Mouse (Mus musculus) thymus, adult 2 months (tissue): Measurements from ENCODE around the gene Dusp6. TPM values are rescaled to one million over a fixed set of nuclear protein-coding genes. Genes with fewer than 3 reads are reported as not detected.

Experiments
- DNase-seq: peaks from one replicate; pipeline ENCODE4 v3.0.0; 2021
- H3K27ac ChIP-seq: fragments of 200-500 bp; 2 replicates; pipeline ENCODE4 v1.5.1; 2012; ENCODE audit warnings: low read length, control low read depth; ENCODE audit not compliant: control insufficient read depth, insufficient read depth
- H3K27me3 ChIP-seq: fragments of 200-500 bp; 2 replicates; pipeline ENCODE4 v1.6.1; 2012; ENCODE audit warnings: mild to moderate bottlenecking, low read length, moderate library complexity, mixed read lengths; ENCODE audit not compliant: control insufficient read depth, insufficient read depth
- H3K36me3 ChIP-seq: fragments of 200-500 bp; 2 replicates; pipeline ENCODE4 v1.6.1; 2012; ENCODE audit warnings: mild to moderate bottlenecking, low read length, moderate library complexity; ENCODE audit not compliant: control insufficient read depth, insufficient read depth
- H3K4me1 ChIP-seq: fragments of 200-500 bp; replicated peaks from 2 replicates; pipeline ENCODE4 v1.6.1; 2012; ENCODE audit warnings: low read length; ENCODE audit not compliant: control insufficient read depth, insufficient read depth
- H3K4me3 ChIP-seq: fragments of 200-500 bp; 2 replicates; pipeline ENCODE4 v1.5.1; 2012; ENCODE audit warnings: mild to moderate bottlenecking, low read length, control low read depth, moderate library complexity; ENCODE audit not compliant: control insufficient read depth, insufficient read depth
- CTCF ChIP-seq: fragments of 200-500 bp; IDR thresholded peaks from 2 replicates; pipeline ENCODE4 v1.5.1; 2012; ENCODE audit warnings: mild to moderate bottlenecking, control low read depth, low read length, moderate library complexity, borderline replicate concordance; ENCODE audit not compliant: control insufficient read depth, poor library complexity, insufficient read depth; ENCODE audit errors: extremely low read depth
- POLR2A ChIP-seq: fragments of 200-500 bp; IDR thresholded peaks from 2 replicates; pipeline ENCODE4 v1.6.1; 2012; ENCODE audit warnings: mild to moderate bottlenecking, low read length, control low read depth, moderate library complexity; ENCODE audit not compliant: control insufficient read depth, poor library complexity, insufficient read depth; ENCODE audit errors: extremely low read depth
- WGBS: fragments of 180-500 bp; shearing (Covaris S2); methylation state at CpG from one replicate; pipeline ENCODE4 v1.1.7; 2018; 5-methylcytosine and 5-hydroxymethylcytosine counted together
- polyA plus RNA-seq: library from polyadenylated mRNA; depleted of rRNA; stranded (reverse); fragments of >200 nt; gene quantifications from 2 replicates; pipeline ENCODE4 v1.2.3, GENCODE M21; 2012

Gene Dusp6
- polyA plus RNA-seq, 1 experiment: 43.9 TPM

- Histone ChIP-seq H3K36me3 (no peaks in the 10 kb centered on the region), H3K4me3 (peak overlapping the region; percentile 30), H3K27me3 (no peaks in the 10 kb centered on the region), H3K27ac (peak overlapping the region; percentile 27; the same call in 1 of the 2 replicates), H3K4me1 (peaks cover 25% of the 10 kb centered on the region)
- WGBS: 51% methylated on average over 14 of the region's 14 CpGs
- peak; percentile 14 for DNase-seq
- TF ChIP-seq POLR2A (no peak), CTCF (no peak)
These were observed 3.0 kb downstream of the Dusp6 start for GRCm38 (mm10) chr10:99266025-99266424.

- Histone ChIP-seq H3K36me3 (no peaks in the 10 kb centered on the region), H3K4me3 (no peak overlapping the region), H3K27ac (no peak overlapping the region), H3K4me1 (peaks cover 25% of the 10 kb centered on the region), H3K27me3 (no peaks in the 10 kb centered on the region)
- WGBS: 96% methylated on average over 1 of the region's 1 CpGs
- no peak for TF ChIP-seq POLR2A
- no peak for TF ChIP-seq CTCF
- no peak for DNase-seq
These were observed 4.6 kb downstream of the Dusp6 start for GRCm38 (mm10) chr10:99267621-99268020.

DNA sequence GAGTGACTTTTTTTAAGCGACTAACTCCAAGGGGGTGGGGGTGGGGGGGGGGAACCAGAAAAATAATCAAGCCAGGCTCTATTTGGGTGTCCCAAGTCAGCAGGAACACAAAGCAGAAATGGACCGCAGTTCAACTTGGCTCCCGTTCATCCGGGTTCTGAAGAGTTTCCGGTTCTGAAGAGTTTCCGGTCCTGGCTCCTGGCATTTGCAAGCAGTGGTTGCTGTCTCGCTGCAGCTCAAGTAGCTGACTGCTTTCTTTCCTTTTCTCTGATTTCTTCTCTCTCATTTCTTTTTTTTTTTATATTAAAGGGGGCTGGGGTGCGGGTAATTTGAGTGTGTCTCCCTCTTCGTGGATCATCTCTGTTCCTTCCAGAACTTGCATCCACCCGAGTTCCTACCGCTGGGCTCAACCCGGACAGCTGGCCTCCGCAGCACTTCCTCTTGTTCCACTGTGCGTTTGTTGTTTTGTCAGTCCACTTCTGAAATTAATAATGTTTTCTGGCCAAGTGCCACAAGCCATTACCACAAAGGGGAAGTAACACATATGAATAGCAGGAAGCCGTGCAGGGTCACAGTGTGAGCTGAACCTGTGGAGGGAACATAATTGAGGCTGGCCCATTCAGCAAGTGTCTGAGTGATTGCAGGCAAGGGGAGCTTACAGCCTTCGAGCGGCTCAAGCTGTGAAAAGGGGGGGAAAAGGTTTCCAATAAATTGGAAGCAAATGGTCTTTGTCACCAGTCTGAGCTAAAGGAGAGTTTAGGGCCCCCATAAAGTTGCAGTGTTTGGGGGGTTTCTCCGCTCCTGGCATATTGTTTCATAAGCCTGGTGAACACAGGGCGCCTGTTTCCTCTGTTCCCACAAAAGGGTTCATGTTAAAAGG lies 5.6 kb downstream of the Dusp6 start:
- no peak for TF ChIP-seq CTCF
- TF ChIP-seq POLR2A: no peak
- H3K36me3 ChIP-seq: no peaks in the 10 kb centered on the region
- no peaks in the 10 kb centered on the region for H3K27me3 ChIP-seq
- H3K4me3 ChIP-seq: peak overlapping the region; percentile 26
- peaks cover 25% of the 10 kb centered on the region for H3K4me1 ChIP-seq
- peak overlapping the region; percentile 52; the same call in 1 of the 2 replicates for H3K27ac ChIP-seq
- peak; percentile 19 for DNase-seq
- WGBS: 9% methylated on average over 19 of the region's 19 CpGs

- H3K4me3 ChIP-seq: no peak overlapping the region
- no peaks in the 10 kb centered on the region for H3K36me3 ChIP-seq
- no peaks in the 10 kb centered on the region for H3K27me3 ChIP-seq
- no peak for DNase-seq
- H3K27ac ChIP-seq: no peak overlapping the region
- WGBS: 45% methylated on average over 4 of the region's 4 CpGs
- H3K4me1 ChIP-seq: peaks cover 25% of the 10 kb centered on the region
- no peak for TF ChIP-seq POLR2A
- no peak for TF ChIP-seq CTCF
These were observed 6.3 kb downstream of the Dusp6 start for GRCm38 (mm10) chr10:99269301-99269701.

GRCm38 (mm10) chr10:99269704-99270103 lies 6.7 kb downstream of the Dusp6 start:
- Histone ChIP-seq H3K4me3 (no peak overlapping the region), H3K27me3 (no peaks in the 10 kb centered on the region), H3K36me3 (no peaks in the 10 kb centered on the region), H3K27ac (no peak overlapping the region), H3K4me1 (peaks cover 21% of the 10 kb centered on the region)
- no peak for TF ChIP-seq CTCF
- TF ChIP-seq POLR2A: no peak
- 91% methylated on average over 6 of the region's 6 CpGs for WGBS
- DNase-seq: no peak

DNA sequence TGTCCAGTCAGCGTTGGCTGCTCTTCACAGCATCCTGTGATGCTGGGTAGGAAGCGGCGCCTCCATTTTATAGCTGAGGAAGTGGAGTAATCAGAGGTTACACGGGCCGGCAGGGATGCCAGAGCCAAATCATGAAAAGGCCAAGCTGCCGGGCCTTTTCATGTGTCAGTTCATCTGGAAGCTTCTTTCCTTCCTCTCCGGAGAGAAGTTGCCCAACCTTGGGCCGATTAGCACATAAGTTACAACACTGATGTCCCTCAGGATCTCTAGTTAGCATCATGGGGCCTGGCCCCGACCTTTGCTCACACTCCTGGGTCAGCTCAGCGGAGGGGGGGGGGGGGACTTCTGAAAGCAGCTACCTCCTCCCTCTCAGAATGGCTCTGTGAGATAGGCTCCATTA lies 7.4 kb downstream of the Dusp6 start:
- Histone ChIP-seq H3K4me1 (peaks cover 21% of the 10 kb centered on the region), H3K36me3 (no peaks in the 10 kb centered on the region), H3K27ac (no peak overlapping the region), H3K4me3 (no peak overlapping the region), H3K27me3 (no peaks in the 10 kb centered on the region)
- WGBS: 61% methylated on average over 10 of the region's 10 CpGs
- DNase-seq: no peak
- no peak for TF ChIP-seq CTCF
- TF ChIP-seq POLR2A: no peak
